Mouse (Mus musculus) liver, embryonic 12.5 days (tissue): ENCODE data around the gene Dennd4a. TPM values are rescaled to one million over a fixed set of nuclear protein-coding genes. Genes with fewer than 3 reads are reported as not detected.

Experiments used
- ATAC-seq: fragments of 200-750 bp; cut with Nextera tagmentation; 2 replicates; pipeline ENCODE4 v1.8.0; 2017; ENCODE audit warnings: moderate number of reproducible peaks, mild to moderate bottlenecking, moderate library complexity
- H3K27ac ChIP-seq: fragments of 300-500 bp; sonication (generic); 2 replicates; pipeline ENCODE4 v1.5.1; 2016; ENCODE audit warnings: mild to moderate bottlenecking
- H3K27me3 ChIP-seq: fragments of 300-500 bp; sonication (generic); replicated peaks from 2 replicates; pipeline ENCODE4 v1.6.1; 2016; ENCODE audit warnings: mild to moderate bottlenecking, moderate library complexity
- H3K36me3 ChIP-seq: fragments of 300-500 bp; sonication (generic); 2 replicates; pipeline ENCODE4 v1.6.1; 2016; ENCODE audit warnings: mild to moderate bottlenecking, moderate library complexity
- H3K4me1 ChIP-seq: fragments of 300-500 bp; sonication (generic); 2 replicates; pipeline ENCODE4 v1.6.1; 2016
- H3K4me2 ChIP-seq: fragments of 300-500 bp; sonication (generic); 2 replicates; pipeline ENCODE4 v1.6.1; 2016; ENCODE audit warnings: mild to moderate bottlenecking, moderate library complexity
- H3K4me3 ChIP-seq: fragments of 300-500 bp; sonication (generic); 2 replicates; pipeline ENCODE4 v1.5.1; 2016; ENCODE audit warnings: mild to moderate bottlenecking, moderate library complexity
- H3K9ac ChIP-seq: fragments of 300-500 bp; sonication (generic); 2 replicates; pipeline ENCODE4 v1.6.1; 2016; ENCODE audit warnings: mild to moderate bottlenecking, moderate library complexity
- H3K9me3 ChIP-seq: fragments of 300-500 bp; sonication (generic); replicated peaks from 2 replicates; pipeline ENCODE4 v1.6.1; 2016; ENCODE audit warnings: mild to moderate bottlenecking, moderate library complexity
- WGBS: fragments of 180-500 bp; shearing (Covaris S2); methylation state at CpG from one replicate; pipeline ENCODE4 v1.1.7; 2016; ENCODE audit not compliant: insufficient replicate concordance; 5-methylcytosine and 5-hydroxymethylcytosine counted together
- polyA plus RNA-seq: library from polyadenylated mRNA; unstranded; fragments of >200 nt; fragmentation: Nextera tagmentation; extraction: Ambion mirVana; gene quantifications from 2 replicates; pipeline ENCODE4 v1.2.1, GENCODE M21; 2016

The Dennd4a gene
- polyA plus RNA-seq, 1 experiment from 2014 or later, result 32.7 TPM

- no peaks in the 10 kb centered on the region for H3K27me3 ChIP-seq
- no peaks in the 10 kb centered on the region for H3K9me3 ChIP-seq
- H3K4me1 ChIP-seq, result peaks cover 80% of the 10 kb centered on the region
- peak overlapping the region; percentile 39 for H3K4me2 ChIP-seq
- peak overlapping the region; percentile 22; the same call in 1 of the 2 replicates for H3K27ac ChIP-seq
- ATAC-seq, result no peak
- peak overlapping the region; percentile 46 for H3K9ac ChIP-seq
- H3K4me3 ChIP-seq, result no peak overlapping the region
- 68% methylated on average over 7 of the region's 7 CpGs for WGBS
- H3K36me3 ChIP-seq, result peaks cover 26% of the 10 kb centered on the region
Observed at GRCm38 (mm10) chr9:64822235-64822634, 11.1 kb downstream of the Dennd4a start.

GRCm38 (mm10) chr9:64824389-64825008, 13.4 kb downstream of the Dennd4a start:
- Histone ChIP-seq H3K27me3 (no peaks in the 10 kb centered on the region), H3K4me3 (no peak overlapping the region), H3K36me3 (peaks cover 20% of the 10 kb centered on the region), H3K9ac (no peak overlapping the region), H3K9me3 (no peaks in the 10 kb centered on the region), H3K4me1 (peaks cover 79% of the 10 kb centered on the region), H3K4me2 (no peak overlapping the region), H3K27ac (0 out of 2 replicates have a peak overlapping the region, but pooled peaks have one; percentile 10)
- ATAC-seq, result no peak
- WGBS, result 54% methylated on average over 5 of the region's 5 CpGs

GRCm38 (mm10) chr9:64830092-64830618, 19.0 kb downstream of the Dennd4a start:
- Histone ChIP-seq H3K9ac (peak overlapping the region; percentile 54), H3K4me2 (peak overlapping the region; percentile 39), H3K27ac (peak overlapping the region; percentile 76), H3K4me3 (no peak overlapping the region), H3K36me3 (peaks cover 21% of the 10 kb centered on the region), H3K9me3 (no peaks in the 10 kb centered on the region), H3K27me3 (no peaks in the 10 kb centered on the region), H3K4me1 (peaks cover 82% of the 10 kb centered on the region)
- WGBS, result 13% methylated on average over 6 of the region's 6 CpGs
- peak; percentile 53 for ATAC-seq

- Histone ChIP-seq H3K9me3 (no peaks in the 10 kb centered on the region), H3K27me3 (no peaks in the 10 kb centered on the region), H3K27ac (peak overlapping the region; percentile 76), H3K36me3 (peaks cover 20% of the 10 kb centered on the region), H3K4me3 (no peak overlapping the region), H3K9ac (peak overlapping the region; percentile 54; the same call in 1 of the 2 replicates), H3K4me1 (peaks cover 83% of the 10 kb centered on the region), H3K4me2 (peak overlapping the region; percentile 39)
- ATAC-seq, result no peak
- WGBS, result 31% methylated on average over 3 of the region's 7 CpGs
Observed at GRCm38 (mm10) chr9:64830641-64831040, 19.5 kb downstream of the Dennd4a start.

GRCm38 (mm10) chr9:64831760-64832159, 20.6 kb downstream of the Dennd4a start:
- no peak overlapping the region for H3K27ac ChIP-seq
- no peak overlapping the region for H3K9ac ChIP-seq
- no peak overlapping the region for H3K4me2 ChIP-seq
- H3K4me3 ChIP-seq, result no peak overlapping the region
- no peaks in the 10 kb centered on the region for H3K9me3 ChIP-seq
- ATAC-seq, result no peak
- 80% methylated on average over 2 of the region's 2 CpGs for WGBS
- peaks cover 29% of the 10 kb centered on the region for H3K36me3 ChIP-seq
- no peaks in the 10 kb centered on the region for H3K27me3 ChIP-seq
- peaks cover 80% of the 10 kb centered on the region for H3K4me1 ChIP-seq

- Histone ChIP-seq H3K36me3 (peaks cover 42% of the 10 kb centered on the region), H3K9ac (peak overlapping the region; percentile 62), H3K4me2 (peak overlapping the region; percentile 63), H3K9me3 (no peaks in the 10 kb centered on the region), H3K27me3 (no peaks in the 10 kb centered on the region), H3K4me1 (peaks cover 65% of the 10 kb centered on the region), H3K27ac (peak overlapping the region; percentile 86), H3K4me3 (peak overlapping the region; percentile 28)
- peak; percentile 87 for ATAC-seq
- WGBS, result 22% methylated on average over 3 of the region's 3 CpGs
Observed at GRCm38 (mm10) chr9:64834418-64834817, 23.3 kb downstream of the Dennd4a start.

- Histone ChIP-seq H3K4me2 (peak overlapping the region; percentile 15; the same call in 1 of the 2 replicates), H3K27me3 (no peaks in the 10 kb centered on the region), H3K9ac (peak overlapping the region; percentile 28; the same call in 1 of the 2 replicates), H3K4me3 (no peak overlapping the region), H3K27ac (peak overlapping the region; percentile 54; the same call in 1 of the 2 replicates), H3K36me3 (peaks cover 82% of the 10 kb centered on the region), H3K9me3 (0 out of 2 replicates have a peak, but pooled peaks cover 5% of the 10 kb centered on the region), H3K4me1 (peaks cover 20% of the 10 kb centered on the region)
- WGBS, result 50% methylated on average over 4 of the region's 4 CpGs
- ATAC-seq, result peak; percentile 82
Observed at GRCm38 (mm10) chr9:64845355-64845754, 34.2 kb downstream of the Dennd4a start.

- no peak overlapping the region for H3K4me3 ChIP-seq
- no peak overlapping the region for H3K4me2 ChIP-seq
- no peaks in the 10 kb centered on the region for H3K9me3 ChIP-seq
- H3K27me3 ChIP-seq, result no peaks in the 10 kb centered on the region
- peaks cover 16% of the 10 kb centered on the region for H3K4me1 ChIP-seq
- H3K9ac ChIP-seq, result no peak overlapping the region
- 82% methylated on average over 1 of the region's 1 CpGs for WGBS
- peaks cover 81% of the 10 kb centered on the region for H3K36me3 ChIP-seq
- H3K27ac ChIP-seq, result 0 out of 2 replicates have a peak overlapping the region, but pooled peaks have one; percentile 14
- ATAC-seq, result no peak
Observed at GRCm38 (mm10) chr9:64849548-64849947, 38.4 kb downstream of the Dennd4a start.

- ATAC-seq, result no peak
- Histone ChIP-seq H3K9ac (no peak overlapping the region), H3K4me2 (no peak overlapping the region), H3K4me3 (no peak overlapping the region), H3K27ac (no peak overlapping the region), H3K4me1 (peaks cover 16% of the 10 kb centered on the region), H3K27me3 (no peaks in the 10 kb centered on the region), H3K36me3 (peaks cover 78% of the 10 kb centered on the region), H3K9me3 (no peaks in the 10 kb centered on the region)
Observed at GRCm38 (mm10) chr9:64860083-64860482, 48.9 kb downstream of the Dennd4a start.

- Histone ChIP-seq H3K9ac (no peak overlapping the region), H3K4me3 (no peak overlapping the region), H3K27ac (no peak overlapping the region), H3K27me3 (no peaks in the 10 kb centered on the region), H3K9me3 (no peaks in the 10 kb centered on the region), H3K36me3 (peaks cover 74% of the 10 kb centered on the region), H3K4me2 (no peak overlapping the region), H3K4me1 (peaks cover 16% of the 10 kb centered on the region)
- ATAC-seq, result no peak
- 75% methylated on average over 2 of the region's 2 CpGs for WGBS
Observed at GRCm38 (mm10) chr9:64862687-64863086, 51.5 kb downstream of the Dennd4a start.

GRCm38 (mm10) chr9:64886008-64886407, 74.9 kb downstream of the Dennd4a start:
- no peak overlapping the region for H3K4me3 ChIP-seq
- no peaks in the 10 kb centered on the region for H3K4me1 ChIP-seq
- no peak overlapping the region for H3K27ac ChIP-seq
- ATAC-seq, result no peak
- H3K9ac ChIP-seq, result no peak overlapping the region
- WGBS, result 91% methylated on average over 5 of the region's 5 CpGs
- H3K4me2 ChIP-seq, result no peak overlapping the region
- H3K36me3 ChIP-seq, result peaks cover 71% of the 10 kb centered on the region
- H3K27me3 ChIP-seq, result no peaks in the 10 kb centered on the region
- no peaks in the 10 kb centered on the region for H3K9me3 ChIP-seq

GRCm38 (mm10) chr9:64896605-64897004, 85.5 kb downstream of the Dennd4a start:
- no peak for ATAC-seq
- Histone ChIP-seq H3K4me1 (no peaks in the 10 kb centered on the region), H3K27me3 (no peaks in the 10 kb centered on the region), H3K4me3 (no peak overlapping the region), H3K4me2 (no peak overlapping the region), H3K9me3 (no peaks in the 10 kb centered on the region), H3K27ac (no peak overlapping the region), H3K9ac (no peak overlapping the region), H3K36me3 (peaks cover 88% of the 10 kb centered on the region)
- 79% methylated on average over 10 of the region's 10 CpGs for WGBS
